8 mouse cellular contexts compared by ENCODE assay signal in genomic region chr7:114317389-114317792, GRCm38 (mm10). TPM values are rescaled to one million over a fixed set of nuclear protein-coding genes. Genes with fewer than 3 reads are reported as not detected.
DNase-seq lines count a peak whose midpoint lies in the region; ATAC-seq lines count a peak whose summit lies in the region.

No protein-coding gene starts in this region.

- no peaks in the 10 kb centered on the region for H3K4me1 ChIP-seq in embryonic facial prominence, embryonic 15.5 days
- H3K4me1 ChIP-seq in intestine, embryonic 15.5 days (replicated peaks): 0 out of 2 replicates have a peak, but pooled peaks cover 4% of the 10 kb centered on the region
- peaks cover 7% of the 10 kb centered on the region; the same call in 1 of the 2 replicates for H3K4me1 ChIP-seq in stomach, embryonic 16.5 days (ENCODE audit: control insufficient read depth, insufficient read depth, low read length)
- no peaks in the 10 kb centered on the region for H3K4me1 ChIP-seq in midbrain, embryonic 14.5 days (ENCODE audit: control insufficient read depth, insufficient read depth, low read length)

- no peaks in the 10 kb centered on the region for H3K27me3 ChIP-seq in embryonic facial prominence, embryonic 15.5 days
- H3K27me3 ChIP-seq in intestine, embryonic 15.5 days (replicated peaks): no peaks in the 10 kb centered on the region
- no peaks in the 10 kb centered on the region for H3K27me3 ChIP-seq in stomach, embryonic 16.5 days (ENCODE audit: control insufficient read depth, insufficient read depth, low read length)
- H3K27me3 ChIP-seq in midbrain, embryonic 14.5 days (ENCODE audit: control insufficient read depth, insufficient read depth, low read length): no peaks in the 10 kb centered on the region

- H3K36me3 ChIP-seq in embryonic facial prominence, embryonic 15.5 days: no peaks in the 10 kb centered on the region
- H3K36me3 ChIP-seq in intestine, embryonic 15.5 days: no peaks in the 10 kb centered on the region
- no peaks in the 10 kb centered on the region for H3K36me3 ChIP-seq in stomach, embryonic 16.5 days (ENCODE audit: control insufficient read depth, insufficient read depth, low read length)
- no peaks in the 10 kb centered on the region for H3K36me3 ChIP-seq in midbrain, embryonic 14.5 days (ENCODE audit: control insufficient read depth, insufficient read depth, low read length)

- ATAC-seq in embryonic facial prominence, embryonic 15.5 days (ENCODE audit: insufficient number of reproducible peaks, low FRiP score, low TSS enrichment, low read depth): no peak
- peak; percentile 31; the same call in 1 of the 2 replicates for ATAC-seq in intestine, embryonic 15.5 days
- peak; percentile 47; the same call in 1 of the 2 replicates for ATAC-seq in stomach, embryonic 16.5 days (ENCODE audit: insufficient read depth, low FRiP score)
- ATAC-seq in midbrain, embryonic 14.5 days (ENCODE audit: low FRiP score, low TSS enrichment): no peak

- WGBS in embryonic facial prominence, embryonic 15.5 days: 51% methylated on average over 5 of the region's 5 CpGs
- 37% methylated on average over 5 of the region's 5 CpGs for WGBS in intestine, embryonic 15.5 days
- WGBS in stomach, embryonic 16.5 days: 31% methylated on average over 5 of the region's 5 CpGs
- 72% methylated on average over 5 of the region's 5 CpGs for WGBS in midbrain, embryonic 14.5 days

- H3K27ac ChIP-seq in embryonic facial prominence, embryonic 15.5 days (replicated peaks): peak overlapping the region; percentile 51; the same call in 1 of the 2 replicates
- peak overlapping the region; percentile 3; the same call in 1 of the 2 replicates for H3K27ac ChIP-seq in intestine, embryonic 15.5 days
- peak overlapping the region; percentile 82 for H3K27ac ChIP-seq in stomach, embryonic 16.5 days (ENCODE audit: low read length)
- no peak overlapping the region for H3K27ac ChIP-seq in midbrain, embryonic 14.5 days (replicated peaks; ENCODE audit: low read depth, low read length)

- H3K9me3 ChIP-seq in embryonic facial prominence, embryonic 15.5 days (replicated peaks): no peaks in the 10 kb centered on the region
- H3K9me3 ChIP-seq in intestine, embryonic 15.5 days: no peaks in the 10 kb centered on the region
- no peaks in the 10 kb centered on the region for H3K9me3 ChIP-seq in stomach, embryonic 16.5 days (replicated peaks; ENCODE audit: control insufficient read depth, low read length)
- no peaks in the 10 kb centered on the region for H3K9me3 ChIP-seq in midbrain, embryonic 14.5 days (ENCODE audit: control insufficient read depth, low read length)

- DNase-seq in A20 (ENCODE audit: low read depth, low spot score) (peak; percentile 92), MN1 (ENCODE audit: low spot score) (no peak)
- DNase-seq in CD4-positive, CD25-positive, alpha-beta regulatory T cell, adult 2 months (ENCODE audit: low read depth, low spot score): peak; percentile 84
- peak; percentile 63 for DNase-seq in lung, postnatal 14 days
- DNase-seq in midbrain, embryonic 14.5 days: no peak

- no peak overlapping the region for H3K4me3 ChIP-seq in embryonic facial prominence, embryonic 15.5 days (replicated peaks)
- no peak overlapping the region for H3K4me3 ChIP-seq in intestine, embryonic 15.5 days (replicated peaks)
- H3K4me3 ChIP-seq in stomach, embryonic 16.5 days (replicated peaks; ENCODE audit: low read length): no peak overlapping the region
- no peak overlapping the region for H3K4me3 ChIP-seq in midbrain, embryonic 14.5 days (replicated peaks; ENCODE audit: low read depth, low read length)

- no peak overlapping the region for H3K9ac ChIP-seq in embryonic facial prominence, embryonic 15.5 days
- H3K9ac ChIP-seq in intestine, embryonic 15.5 days: no peak overlapping the region
- peak overlapping the region; percentile 26; the same call in 1 of the 2 replicates for H3K9ac ChIP-seq in stomach, embryonic 16.5 days (ENCODE audit: low read length)
- no peak overlapping the region for H3K9ac ChIP-seq in midbrain, embryonic 14.5 days (replicated peaks; ENCODE audit: low read length)

- H3K4me2 ChIP-seq in embryonic facial prominence, embryonic 15.5 days (replicated peaks): no peak overlapping the region
- no peak overlapping the region for H3K4me2 ChIP-seq in intestine, embryonic 15.5 days (replicated peaks)
- 0 out of 2 replicates have a peak overlapping the region, but pooled peaks have one; percentile 15 for H3K4me2 ChIP-seq in stomach, embryonic 16.5 days (ENCODE audit: low read depth, low read length)
- H3K4me2 ChIP-seq in midbrain, embryonic 14.5 days (ENCODE audit: low read length): no peak overlapping the region

RNA-seq across cellular contexts. Expression of gene Psma1, which starts 41.5 kb away (rescaled TPM):
- polyA plus RNA-seq in embryonic facial prominence, embryonic 15.5 days (2015; fragmentation: Nextera tagmentation; extraction: Ambion mirVana): 331 and 353 TPM in 2 replicates
- 369 and 381 TPM in 2 replicates for polyA plus RNA-seq in intestine, embryonic 15.5 days (2015; fragmentation: Nextera tagmentation; extraction: Ambion mirVana)
- 336 and 342 TPM in 2 replicates for polyA plus RNA-seq in stomach, embryonic 16.5 days (2015; fragmentation: Nextera tagmentation; extraction: Ambion mirVana)
- 377 and 410 TPM in 2 replicates for polyA plus RNA-seq in midbrain, embryonic 14.5 days (2014; fragmentation: Nextera tagmentation; extraction: Ambion mirVana)

Comparison
In these comparisons a context has a peak if more than half of its experiments do, and no peak if none do; other contexts are left out.
1. DNase-seq: peak in A20 (single experiment), CD4-positive, CD25-positive, alpha-beta regulatory T cell, adult 2 months (single experiment) and lung, postnatal 14 days (single experiment); none in MN1 (single experiment) and midbrain, embryonic 14.5 days (single experiment).
2. ATAC-seq: peak in intestine, embryonic 15.5 days (single experiment) and stomach, embryonic 16.5 days (single experiment); none in embryonic facial prominence, embryonic 15.5 days (single experiment) and midbrain, embryonic 14.5 days (single experiment).